Mouse (Mus musculus) liver, postnatal 0 days (tissue): ENCODE measurements around the gene Rasa2.
A peak's percentile ranks its signal among the peaks of the same experiment; 100 is the strongest.

Experiments
- CTCF ChIP-seq: sonication (generic); IDR thresholded peaks from 2 replicates; pipeline ENCODE4 v1.5.1; 2016; ENCODE audit warnings: antibody characterized with exemption, low read depth
- EP300 ChIP-seq: IDR thresholded peaks from 2 replicates; pipeline ENCODE4 v1.6.1; 2016; ENCODE audit warnings: antibody characterized with exemption, low read depth, mild to moderate bottlenecking

DNA sequence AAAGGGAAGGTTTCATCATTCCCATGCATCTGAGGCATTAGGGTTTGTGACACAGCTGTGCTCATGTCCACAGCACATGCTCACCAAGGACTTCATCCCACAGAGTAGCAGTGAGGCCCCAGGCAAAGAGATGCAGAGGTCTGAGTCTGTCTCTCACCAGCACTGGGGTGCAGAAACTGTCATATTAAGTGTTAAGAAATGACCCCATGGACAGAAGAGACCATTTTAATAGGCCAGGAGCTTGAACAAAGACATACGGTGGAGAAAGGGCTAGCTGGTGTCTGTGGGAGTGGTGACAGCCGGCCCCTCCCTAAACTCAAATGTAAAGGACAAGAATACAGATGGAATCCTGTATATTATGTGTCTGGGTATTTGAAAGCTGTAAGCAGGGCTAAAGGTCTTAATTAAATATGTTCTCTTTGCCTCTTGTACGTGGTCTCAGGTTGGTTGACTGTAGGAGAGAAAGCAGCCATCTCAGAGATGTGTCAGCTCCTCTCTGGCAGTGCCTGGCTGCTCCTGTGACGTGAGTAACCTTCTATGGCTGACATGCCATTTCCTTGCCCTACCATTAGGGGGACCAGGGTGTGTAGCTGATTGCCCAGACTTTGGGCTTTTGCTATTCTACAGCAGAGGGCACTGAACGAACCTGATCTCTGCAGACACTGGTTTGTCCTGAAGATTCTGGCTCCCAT lies 43.8 kb upstream of the Rasa2 start:
- TF ChIP-seq CTCF (peak; percentile 88), EP300 (no peak)
